29 mouse cellular contexts compared by ENCODE assay signal in genomic region chr1:132109368-132109767, GRCm38 (mm10). TPM values are rescaled to one million over a fixed set of nuclear protein-coding genes. Genes with fewer than 3 reads are reported as not detected.
DNase-seq lines count a peak whose midpoint lies in the region; ATAC-seq and TF ChIP-seq lines count a peak whose summit lies in the region.
"Had no signal": no experiment of that assay in that cellular context is flagged by ENCODE, and none has a peak within 500 bp of the region (broad histone marks: within the 10 kb centered on the region; RNA-seq: fewer than 3 reads in every experiment).

No protein-coding gene starts in this region.

- no peak overlapping the region for H3K27ac ChIP-seq in gastrocnemius, adult 2 months
- no peak overlapping the region for H3K27ac ChIP-seq in layer of hippocampus, adult 2 months
- no peak overlapping the region for H3K27ac ChIP-seq in ES-E14 (ENCODE audit: insufficient read depth, low read depth, low read length, poor library complexity, severe bottlenecking)
- H3K27ac ChIP-seq: embryonic facial prominence, embryonic 10.5 days; embryonic facial prominence, embryonic 13.5 days; forebrain, embryonic 12.5 days; forebrain, embryonic 15.5 days; heart, embryonic 15.5 days; hindbrain, embryonic 15.5 days; intestine, embryonic 15.5 days had no signal

- DNase-seq in gastrocnemius, adult 2 months: no peak
- no peak for DNase-seq in gastrocnemius, postnatal 25 days
- DNase-seq in layer of hippocampus, adult 2 months (ENCODE audit: low spot score in 2 of 2): no peak
- DNase-seq in layer of hippocampus, adult 8-10 months (ENCODE audit: low spot score in 2 of 2): no peak
- DNase-seq in 416B (ENCODE audit: low read depth) (peak; percentile 45), ES-E14 (ENCODE audit: low read depth, low spot score) (no peak)
- DNase-seq in thymus, adult 18-20 months: no peak
- DNase-seq: adrenal gland, adult 8-10 months; adrenal gland, postnatal 25 days; cerebellum, adult 11-12 months; cerebellum, adult 8-10 months; cerebellum, postnatal 10 days; cerebellum, postnatal 36 days; embryo, embryonic 11 days; gastrocnemius, postnatal 10 days; heart, adult 11 months; heart, postnatal 10 days; heart, postnatal 4 days had no signal

- TF ChIP-seq CTCF in gastrocnemius, adult 2 months (IDR thresholded peaks at IDR 0.05): peak; percentile 29; the same call in 1 of the 2 replicates
- peak; percentile 70 for TF ChIP-seq CTCF in layer of hippocampus, adult 2 months (conservative IDR thresholded peaks at IDR 0.05)

- ATAC-seq in CD4-positive, CD25-positive, alpha-beta regulatory T cell, adult 4 months: no peak
- ATAC-seq: activated CD4-positive, CD25-positive, alpha-beta regulatory T cell, adult 4 months; forebrain, embryonic 15.5 days; intestine, embryonic 15.5 days had no signal

- no peaks in the 10 kb centered on the region for H3K9me3 ChIP-seq in ES-E14 (ENCODE audit: control insufficient read depth, insufficient read depth, low read depth, low read length)
- H3K9me3 ChIP-seq: embryonic facial prominence, embryonic 10.5 days; embryonic facial prominence, embryonic 13.5 days; forebrain, embryonic 12.5 days; forebrain, embryonic 15.5 days; heart, embryonic 12.5 days; heart, embryonic 15.5 days; hindbrain, embryonic 15.5 days; intestine, embryonic 15.5 days had no signal

- in situ Hi-C loops in ES-E14 (cut with MboI; ENCODE audit: low sequenced_read_pairs in 2 of 2, unreplicated experiment in 2 of 2): no loop called here

- no peak overlapping the region for H3K9ac ChIP-seq in ES-E14 (ENCODE audit: insufficient read depth, low read depth, low read length, poor library complexity, severe bottlenecking)
- H3K9ac ChIP-seq: embryonic facial prominence, embryonic 13.5 days; forebrain, embryonic 12.5 days; forebrain, embryonic 15.5 days; heart, embryonic 12.5 days; heart, embryonic 15.5 days; hindbrain, embryonic 15.5 days; intestine, embryonic 15.5 days had no signal

- intact Hi-C loops in gastrocnemius, adult 2 months (cut with DNase I): no loop called here

- no peaks in the 10 kb centered on the region for H3K36me3 ChIP-seq in ES-E14 (ENCODE audit: control insufficient read depth, insufficient read depth, low read length, poor library complexity, severe bottlenecking)
- H3K36me3 ChIP-seq: embryonic facial prominence, embryonic 10.5 days; embryonic facial prominence, embryonic 13.5 days; forebrain, embryonic 12.5 days; forebrain, embryonic 15.5 days; heart, embryonic 12.5 days; heart, embryonic 15.5 days; hindbrain, embryonic 15.5 days; intestine, embryonic 15.5 days had no signal

- no peak overlapping the region for H3K4me3 ChIP-seq in gastrocnemius, adult 2 months
- no peak overlapping the region for H3K4me3 ChIP-seq in layer of hippocampus, adult 2 months
- no peak overlapping the region for H3K4me3 ChIP-seq in ES-E14 (ENCODE audit: insufficient read depth in 1 of 2, low read depth in 1 of 2, low read length in 2 of 2, poor library complexity in 1 of 2, severe bottlenecking in 1 of 2)
- H3K4me3 ChIP-seq: embryonic facial prominence, embryonic 10.5 days; embryonic facial prominence, embryonic 13.5 days; erythroblast, embryonic 14.5 days; forebrain, embryonic 12.5 days; forebrain, embryonic 15.5 days; heart, embryonic 12.5 days; heart, embryonic 15.5 days; hindbrain, embryonic 15.5 days; intestine, embryonic 15.5 days had no signal

- H3K4me1 ChIP-seq in ES-E14 (ENCODE audit: control insufficient read depth in 2 of 2, insufficient read depth in 2 of 2, low read length in 2 of 2, poor library complexity in 1 of 2): peaks cover 0 to 6% of the 10 kb centered on the region in 2 experiments; a peak in 1 of 4 replicates
- H3K4me1 ChIP-seq: embryonic facial prominence, embryonic 13.5 days; forebrain, embryonic 12.5 days; forebrain, embryonic 15.5 days; heart, embryonic 12.5 days; hindbrain, embryonic 15.5 days; intestine, embryonic 15.5 days had no signal

TF ChIP-seq in ES-E14, 5 proteins besides CTCF, POLR2A, EP300 and RAD21:
- TF ChIP-seq ZNF384 (IDR thresholded peaks at IDR 0.05; ENCODE audit: low read depth, low read length): 0 out of 2 replicates have a peak, but pooled peaks have one; percentile 17
- TF ChIP-seq CHD2 (IDR thresholded peaks at IDR 0.05; ENCODE audit: low read depth, low read length): no peak

RNA-seq across cellular contexts. Expression of gene Cdk18, which starts 30.1 kb away (rescaled TPM):
- total RNA-seq in gastrocnemius, adult 2 months (2021): 1 to 10 TPM; 3.0 to 4.1 TPM
- 1 to 10 TPM; 1.4 to 3.2 TPM for total RNA-seq in gastrocnemius, postnatal 25 days (2021)
- 10 to 100 TPM; 21.7 to 23.7 TPM for total RNA-seq in layer of hippocampus, adult 2 months (2021)
- total RNA-seq in layer of hippocampus, adult 8-10 months (2022): 10 to 100 TPM; 25.8 to 30.9 (median 27.6) TPM
- 9.6 and 10.8 TPM in 2 replicates for total RNA-seq in ES-E14 (2012; rRNA removed)
- not detected for polyA plus RNA-seq in CD4-positive, CD25-positive, alpha-beta regulatory T cell, adult 4 months (2017; shearing (Covaris generic))
- polyA plus RNA-seq: activated CD4-positive, CD25-positive, alpha-beta regulatory T cell, adult 4 months; erythroblast, embryonic 14.5 days had no signal

RNA-seq across cellular contexts. Expression of gene Mfsd4a, which starts 41.5 kb away (rescaled TPM):
- 1 to 10 TPM; 4.4 to 9.8 TPM for total RNA-seq in gastrocnemius, adult 2 months (2021)
- total RNA-seq in gastrocnemius, postnatal 25 days (2021): 1 to 10 TPM; 2.4 to 3.9 TPM
- total RNA-seq in layer of hippocampus, adult 2 months (2021): 10 to 100 TPM; 73.9 to 77.9 TPM
- 10 to 100 TPM; 64.6 to 84.2 (median 78.5) TPM for total RNA-seq in layer of hippocampus, adult 8-10 months (2022)
- 1.3 and 2.4 TPM in 2 replicates for total RNA-seq in ES-E14 (2012; rRNA removed)
- polyA plus RNA-seq in CD4-positive, CD25-positive, alpha-beta regulatory T cell, adult 4 months (2017; shearing (Covaris generic)): 10 to 100 TPM; 29.5 to 38.7 TPM
- polyA plus RNA-seq: erythroblast, embryonic 14.5 days had no signal

Comparison
In these comparisons a context has a peak if more than half of its experiments do, and no peak if none do; other contexts are left out.
1. RNA of gene Mfsd4a, which starts 41.5 kb away (total RNA-seq): 64.6 to 84.2 TPM in layer of hippocampus, adult 8-10 months and 73.9 to 77.9 TPM in layer of hippocampus, adult 2 months; 4.4 to 9.8 TPM in gastrocnemius, adult 2 months, 2.4 to 3.9 TPM in gastrocnemius, postnatal 25 days and 1.3 to 2.4 TPM in ES-E14; every median in the first group is over 4 times any median in the second.